Mouse (Mus musculus): ENCODE measurements at regions not wholly inside any gene's neighbourhood (a gene's known extent, or its start where the extent isn't known, plus 50 kb on each side); places are given as distances from the start of the nearest gene placed in this dataset.

- TF ChIP-seq CTCF (IDR thresholded peaks at IDR 0.05; ENCODE audit: low read depth, low read length) (no peak), POLR2A (IDR thresholded peaks at IDR 0.05; ENCODE audit: extremely low read depth, insufficient read depth, low read length) (no peak)
Measured at GRCm38 (mm10) chr14:62144385-62145030, 147.9 kb upstream of the Rnaseh2b start.

Data from liver, adult 2 months (tissue).